Mouse (Mus musculus): ENCODE measurements around the gene Letm1. TPM values are rescaled to one million over a fixed set of nuclear protein-coding genes. Genes with fewer than 3 reads are reported as not detected.

Gene Letm1
- polyA plus RNA-seq, 1 experiment from 2014 or later = 49.9 TPM

DNA sequence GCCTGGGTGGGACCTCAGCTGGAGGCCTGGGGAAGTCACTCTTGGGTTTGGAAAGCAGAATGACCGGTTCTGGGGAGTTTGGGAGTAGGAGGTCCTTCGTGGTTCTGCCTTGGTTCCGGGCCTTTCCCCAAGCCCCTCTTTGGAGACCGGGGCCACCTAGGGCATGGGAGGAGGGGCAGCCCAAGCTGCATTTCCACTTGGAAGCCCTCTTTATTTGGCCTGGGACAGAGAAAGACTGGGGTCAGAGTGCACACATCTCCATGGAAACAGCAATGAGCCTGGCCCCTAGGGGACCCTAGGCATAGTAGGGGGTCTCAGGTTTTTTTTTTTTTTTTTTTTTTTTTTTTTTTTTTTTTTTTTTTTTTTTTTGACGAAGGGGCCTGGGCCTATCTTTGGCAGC lies 35.5 kb upstream of the Letm1 start:
- H3K27me3 ChIP-seq = no peaks in the 10 kb centered on the region

DNA sequence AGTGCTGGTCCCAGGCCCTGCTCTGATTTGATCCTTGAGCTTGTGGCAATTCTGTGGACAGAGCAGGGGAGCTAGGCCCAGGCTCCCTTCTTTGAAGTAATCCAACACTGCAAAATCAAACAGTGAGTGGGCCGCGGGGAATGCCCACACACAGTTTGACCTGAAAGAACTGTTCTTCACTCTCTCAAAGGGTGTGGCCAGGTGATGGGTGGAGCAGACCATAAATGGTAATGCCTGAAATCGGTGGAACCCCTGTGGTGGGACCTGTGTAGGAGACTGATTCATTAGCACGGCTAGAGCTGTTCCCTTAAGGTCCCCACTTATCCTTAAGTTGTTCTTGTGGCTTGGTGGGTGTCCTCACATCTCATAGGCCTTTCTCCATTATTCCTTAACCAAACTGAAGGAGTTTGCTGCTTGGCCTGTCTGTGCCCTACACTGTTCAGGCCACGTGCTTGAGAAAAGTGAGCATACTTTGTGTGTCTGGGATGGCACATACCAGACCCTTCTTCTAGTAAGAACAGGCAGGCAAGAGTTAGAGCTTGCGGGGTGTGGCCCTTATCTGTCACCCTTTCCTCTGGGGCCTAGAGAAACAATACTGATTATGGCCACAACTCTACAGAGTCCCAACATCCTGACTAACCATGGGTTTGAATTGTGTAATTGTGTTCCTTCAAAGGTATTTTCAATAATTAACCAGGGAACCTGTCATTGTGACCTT lies 33.5 kb upstream of the Letm1 start:
- Histone ChIP-seq H3K4me1 (peaks cover 12% of the 10 kb centered on the region), H3K4me3 (replicated peaks) (no peak overlapping the region), H3K9ac (no peak overlapping the region), H3K4me2 (replicated peaks) (no peak overlapping the region), H3K27ac (replicated peaks) (no peak overlapping the region), H3K27me3 (no peaks in the 10 kb centered on the region), H3K9me3 (replicated peaks) (no peaks in the 10 kb centered on the region), H3K36me3 (no peaks in the 10 kb centered on the region)
- 73% methylated on average over 6 of the region's 6 CpGs for WGBS
- no peak for ATAC-seq (ENCODE audit: insufficient number of reproducible peaks, low FRiP score, low TSS enrichment, low read depth)

More for the DNA sequence above, 35.5 kb upstream of the Letm1 start:
- Histone ChIP-seq H3K4me1 (peaks cover 22% of the 10 kb centered on the region), H3K9ac (no peak overlapping the region), H3K36me3 (no peaks in the 10 kb centered on the region), H3K27ac (replicated peaks) (no peak overlapping the region), H3K4me2 (replicated peaks) (no peak overlapping the region), H3K9me3 (replicated peaks) (no peaks in the 10 kb centered on the region), H3K4me3 (replicated peaks) (no peak overlapping the region)
- ATAC-seq (ENCODE audit: insufficient number of reproducible peaks, low FRiP score, low TSS enrichment, low read depth) = no peak
- WGBS = 20% methylated on average over 5 of the region's 5 CpGs

DNA sequence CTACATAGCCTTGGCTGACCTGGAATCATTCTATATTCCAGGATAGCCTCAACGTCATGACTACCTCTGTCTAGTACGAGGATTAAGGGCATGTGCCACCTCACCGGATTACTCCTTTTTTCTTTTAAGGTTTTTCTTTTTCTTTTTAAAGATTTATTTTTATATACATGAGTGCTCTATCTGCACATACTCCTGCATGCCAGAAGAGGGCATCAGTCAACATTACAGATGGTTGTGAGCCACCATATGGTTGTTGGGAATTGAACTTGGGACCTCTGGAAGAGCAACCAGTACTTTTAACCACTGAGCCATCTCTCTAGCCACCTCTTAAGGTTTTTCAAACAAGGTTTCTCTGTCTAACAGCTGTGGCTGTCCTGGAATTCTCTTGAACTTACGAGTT lies 28.9 kb upstream of the Letm1 start:
- Histone ChIP-seq H3K4me3 (replicated peaks) (no peak overlapping the region), H3K27me3 (no peaks in the 10 kb centered on the region), H3K4me1 (no peaks in the 10 kb centered on the region), H3K27ac (replicated peaks) (no peak overlapping the region), H3K9ac (no peak overlapping the region), H3K4me2 (replicated peaks) (no peak overlapping the region), H3K9me3 (replicated peaks) (no peaks in the 10 kb centered on the region), H3K36me3 (no peaks in the 10 kb centered on the region)
- WGBS = 81% methylated on average over 4 of the region's 4 CpGs
- no peak for ATAC-seq (ENCODE audit: insufficient number of reproducible peaks, low FRiP score, low TSS enrichment, low read depth)

DNA sequence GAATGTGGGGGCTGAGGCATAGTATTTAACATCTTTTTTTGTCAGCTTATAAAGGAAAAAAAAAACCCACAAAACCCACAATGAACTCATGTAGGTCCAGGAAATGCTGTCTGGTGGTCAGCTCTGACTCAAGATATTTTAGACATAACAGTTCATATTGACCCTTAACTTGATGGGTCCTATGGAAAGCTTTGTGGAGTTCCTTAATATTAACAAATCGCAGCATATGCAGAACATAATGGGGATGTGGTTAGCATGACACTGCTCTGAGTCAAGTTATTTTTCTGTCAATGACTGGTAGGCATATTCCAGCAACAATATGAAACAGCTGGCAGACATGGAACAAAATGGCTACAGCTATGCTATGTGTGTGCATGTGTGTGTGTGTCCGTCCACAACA lies 20.7 kb upstream of the Letm1 start:
- H3K27ac ChIP-seq (replicated peaks) = no peak overlapping the region
- ATAC-seq (ENCODE audit: insufficient number of reproducible peaks, low FRiP score, low TSS enrichment, low read depth) = no peak
- no peaks in the 10 kb centered on the region for H3K4me1 ChIP-seq
- WGBS = 66% methylated on average over 2 of the region's 2 CpGs
- no peak overlapping the region for H3K4me2 ChIP-seq (replicated peaks)
- no peaks in the 10 kb centered on the region for H3K36me3 ChIP-seq
- peaks cover 6% of the 10 kb centered on the region; the same call in 1 of the 2 replicates for H3K9me3 ChIP-seq (replicated peaks)
- H3K4me3 ChIP-seq (replicated peaks) = no peak overlapping the region
- H3K9ac ChIP-seq = no peak overlapping the region
- H3K27me3 ChIP-seq = no peaks in the 10 kb centered on the region

DNA sequence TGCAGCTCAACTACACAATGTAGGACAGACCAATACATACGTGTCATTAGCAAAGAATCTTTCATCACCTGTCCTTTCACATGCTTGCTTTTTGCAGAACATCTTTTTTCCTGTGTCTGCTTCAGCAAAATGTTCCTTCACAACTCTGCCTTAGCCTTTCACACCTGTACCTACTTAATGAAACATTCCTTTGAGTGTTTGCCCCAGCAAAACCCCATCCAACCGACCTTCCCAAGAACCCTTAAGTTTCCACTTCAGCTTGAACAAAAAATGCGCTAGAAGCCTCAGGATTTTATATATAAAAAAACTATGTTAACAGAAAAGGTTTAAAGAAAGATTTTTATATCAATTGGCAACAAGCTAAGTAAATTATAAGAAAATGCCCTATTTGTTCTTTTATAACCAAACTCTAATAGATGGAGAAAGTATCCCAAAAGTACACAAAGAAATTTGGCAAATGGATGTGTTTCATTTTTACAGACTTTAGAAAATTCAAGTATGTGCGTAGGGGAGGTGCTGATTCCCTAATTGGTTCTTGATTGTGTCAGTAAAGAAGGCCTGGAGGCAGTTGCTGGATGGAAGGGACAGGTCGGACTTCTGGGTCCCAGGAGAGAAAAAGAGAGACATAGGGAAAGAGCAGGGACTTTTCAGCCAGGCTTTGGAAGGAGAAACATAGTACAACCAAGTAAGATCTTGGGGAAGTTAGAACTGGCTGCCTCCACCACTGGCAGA lies 9.5 kb upstream of the Letm1 start:
- Histone ChIP-seq H3K27ac (replicated peaks) (no peak overlapping the region), H3K9ac (no peak overlapping the region), H3K36me3 (no peaks in the 10 kb centered on the region), H3K27me3 (no peaks in the 10 kb centered on the region), H3K9me3 (replicated peaks) (no peaks in the 10 kb centered on the region), H3K4me3 (replicated peaks) (no peak overlapping the region), H3K4me1 (no peaks in the 10 kb centered on the region), H3K4me2 (replicated peaks) (no peak overlapping the region)
- 65% methylated on average over 5 of the region's 5 CpGs for WGBS
- no peak for ATAC-seq (ENCODE audit: insufficient number of reproducible peaks, low FRiP score, low TSS enrichment, low read depth)

- peaks cover 17% of the 10 kb centered on the region for H3K4me1 ChIP-seq
- ATAC-seq (ENCODE audit: insufficient number of reproducible peaks, low FRiP score, low TSS enrichment, low read depth) = peak; percentile 20; the same call in 1 of the 2 replicates
- H3K9me3 ChIP-seq (replicated peaks) = no peaks in the 10 kb centered on the region
- H3K27me3 ChIP-seq = no peaks in the 10 kb centered on the region
- H3K27ac ChIP-seq (replicated peaks) = peak overlapping the region; percentile 28; the same call in 1 of the 2 replicates
- H3K9ac ChIP-seq = peak overlapping the region; percentile 48
- WGBS = 8% methylated on average over 6 of the region's 6 CpGs
- H3K4me2 ChIP-seq (replicated peaks) = peak overlapping the region; percentile 81
- H3K36me3 ChIP-seq = peaks cover under 1% of the 10 kb centered on the region; the same call in 1 of the 2 replicates
- peak overlapping the region; percentile 70 for H3K4me3 ChIP-seq (replicated peaks)
Observed at GRCm38 (mm10) chr5:33782999-33783390, 378 bp upstream of the Letm1 start.

GRCm38 (mm10) chr5:33781964-33782344 lies 663 bp downstream of the Letm1 start:
- 4% methylated on average over 11 of the region's 11 CpGs for WGBS
- peak overlapping the region; percentile 81 for H3K4me2 ChIP-seq (replicated peaks)

GRCm38 (mm10) chr5:33777195-33777594 lies 5.4 kb downstream of the Letm1 start:
- H3K4me2 ChIP-seq (replicated peaks) = no peak overlapping the region
- H3K9me3 ChIP-seq (replicated peaks) = no peaks in the 10 kb centered on the region
- H3K4me1 ChIP-seq = peaks cover 9% of the 10 kb centered on the region
- H3K27ac ChIP-seq (replicated peaks) = no peak overlapping the region
- H3K4me3 ChIP-seq (replicated peaks) = no peak overlapping the region
- H3K36me3 ChIP-seq = peaks cover 34% of the 10 kb centered on the region
- ATAC-seq (ENCODE audit: insufficient number of reproducible peaks, low FRiP score, low TSS enrichment, low read depth) = no peak
- H3K27me3 ChIP-seq = no peaks in the 10 kb centered on the region
- H3K9ac ChIP-seq = no peak overlapping the region

More at GRCm38 (mm10) chr5:33781964-33782344, 663 bp downstream of the Letm1 start:
- H3K9me3 ChIP-seq (replicated peaks) = no peaks in the 10 kb centered on the region
- H3K36me3 ChIP-seq = peaks cover 9% of the 10 kb centered on the region
- ATAC-seq (ENCODE audit: insufficient number of reproducible peaks, low FRiP score, low TSS enrichment, low read depth) = no peak
- peak overlapping the region; percentile 70 for H3K4me3 ChIP-seq (replicated peaks)
- H3K27ac ChIP-seq (replicated peaks) = peak overlapping the region; percentile 79
- peak overlapping the region; percentile 54 for H3K9ac ChIP-seq
- H3K27me3 ChIP-seq = no peaks in the 10 kb centered on the region
- peaks cover 17% of the 10 kb centered on the region for H3K4me1 ChIP-seq

GRCm38 (mm10) chr5:33743481-33743880 lies 39.1 kb downstream of the Letm1 start:
- no peaks in the 10 kb centered on the region for H3K9me3 ChIP-seq (replicated peaks)
- peaks cover 87% of the 10 kb centered on the region for H3K36me3 ChIP-seq
- no peak overlapping the region for H3K4me2 ChIP-seq (replicated peaks)
- no peaks in the 10 kb centered on the region for H3K4me1 ChIP-seq
- H3K27ac ChIP-seq (replicated peaks) = no peak overlapping the region
- no peak overlapping the region for H3K9ac ChIP-seq
- H3K4me3 ChIP-seq (replicated peaks) = no peak overlapping the region
- ATAC-seq (ENCODE audit: insufficient number of reproducible peaks, low FRiP score, low TSS enrichment, low read depth) = no peak
- H3K27me3 ChIP-seq = no peaks in the 10 kb centered on the region
- 88% methylated on average over 8 of the region's 8 CpGs for WGBS

DNA sequence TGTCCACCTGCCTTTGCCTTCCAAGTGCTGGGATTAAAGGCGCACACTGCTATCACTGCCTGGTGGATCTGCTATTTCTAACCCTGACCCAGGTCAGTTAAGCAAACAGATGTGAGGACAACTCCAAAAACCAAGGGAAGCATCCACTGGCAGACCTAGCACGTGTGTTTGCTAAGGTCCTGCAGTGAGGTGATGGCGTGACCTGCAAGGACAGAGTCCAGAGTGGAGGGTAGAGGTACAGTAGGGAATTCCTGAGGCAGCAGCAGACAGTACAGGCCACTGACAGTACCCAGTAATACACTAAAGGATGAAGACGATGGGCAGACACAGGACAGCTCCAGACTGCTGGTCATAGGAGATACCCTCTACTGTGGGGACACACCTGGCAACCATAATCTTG lies 42.1 kb downstream of the Letm1 start:
- Histone ChIP-seq H3K4me1 (no peaks in the 10 kb centered on the region), H3K27me3 (no peaks in the 10 kb centered on the region), H3K9me3 (replicated peaks) (no peaks in the 10 kb centered on the region), H3K36me3 (peaks cover 63% of the 10 kb centered on the region), H3K9ac (no peak overlapping the region), H3K4me2 (replicated peaks) (no peak overlapping the region), H3K27ac (replicated peaks) (no peak overlapping the region), H3K4me3 (replicated peaks) (no peak overlapping the region)
- WGBS = 88% methylated on average over 4 of the region's 4 CpGs
- no peak for ATAC-seq (ENCODE audit: insufficient number of reproducible peaks, low FRiP score, low TSS enrichment, low read depth)

DNA sequence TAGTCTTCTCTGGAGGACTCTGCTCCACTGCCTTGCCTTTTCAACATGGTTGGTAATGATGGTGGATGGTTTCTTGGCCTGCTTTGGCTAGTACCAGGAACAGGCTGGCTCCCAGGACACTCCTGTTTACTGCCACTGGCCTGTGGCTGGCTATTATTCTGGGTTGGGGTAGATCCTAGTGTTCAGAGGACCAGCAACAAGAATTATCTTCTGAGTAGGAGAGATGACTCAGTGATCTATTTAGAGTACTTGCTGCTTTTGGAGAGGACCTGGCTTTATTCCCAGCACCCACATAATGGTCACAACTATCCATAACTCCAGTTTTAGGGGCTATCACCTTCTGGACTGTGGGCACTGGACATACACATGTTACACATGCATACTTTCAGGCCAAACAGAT lies 44.3 kb downstream of the Letm1 start:
- H3K27me3 ChIP-seq = no peaks in the 10 kb centered on the region
- ATAC-seq (ENCODE audit: insufficient number of reproducible peaks, low FRiP score, low TSS enrichment, low read depth) = no peak
- H3K4me2 ChIP-seq (replicated peaks) = no peak overlapping the region
- H3K4me1 ChIP-seq = no peaks in the 10 kb centered on the region
- H3K9ac ChIP-seq = no peak overlapping the region
- no peaks in the 10 kb centered on the region for H3K9me3 ChIP-seq (replicated peaks)
- no peak overlapping the region for H3K27ac ChIP-seq (replicated peaks)
- peaks cover 64% of the 10 kb centered on the region for H3K36me3 ChIP-seq
- no peak overlapping the region for H3K4me3 ChIP-seq (replicated peaks)
